Mouse (Mus musculus) forebrain, embryonic 11.5 days (tissue): ENCODE data around the gene Spata2. TPM values are rescaled to one million over a fixed set of nuclear protein-coding genes. Genes with fewer than 3 reads are reported as not detected.

ENCODE experiments used
- ATAC-seq: fragments of 200-750 bp; cut with Nextera tagmentation; replicated peaks from 2 replicates; pipeline ENCODE4 v1.8.0; 2017; ENCODE audit warnings: moderate TSS enrichment; ENCODE audit not compliant: low FRiP score
- DNase-seq: peaks from one replicate; pipeline ENCODE4 v3.0.0-alpha.2; 2017; ENCODE audit warnings: low spot score
- H3K27ac ChIP-seq: fragments of 300-500 bp; sonication (generic); 2 replicates; pipeline ENCODE4 v1.5.1; 2014; ENCODE audit warnings: low read depth, low read length
- H3K27me3 ChIP-seq: fragments of 300-500 bp; sonication (generic); 2 replicates; pipeline ENCODE4 v1.6.1; 2014; ENCODE audit warnings: mild to moderate bottlenecking, low read length, mixed read lengths; ENCODE audit not compliant: control insufficient read depth, insufficient read depth
- H3K36me3 ChIP-seq: fragments of 300-500 bp; sonication (generic); 2 replicates; pipeline ENCODE4 v1.6.1; 2014; ENCODE audit warnings: mild to moderate bottlenecking, low read length, moderate library complexity, mixed read lengths; ENCODE audit not compliant: control insufficient read depth, insufficient read depth
- H3K4me1 ChIP-seq: fragments of 300-500 bp; sonication (generic); replicated peaks from 2 replicates; pipeline ENCODE4 v1.6.1; 2014; ENCODE audit warnings: low read length, mixed read lengths; ENCODE audit not compliant: control insufficient read depth, insufficient read depth
- H3K4me2 ChIP-seq: fragments of 300-500 bp; sonication (generic); 2 replicates; pipeline ENCODE4 v1.6.1; 2014; ENCODE audit warnings: low read depth, mild to moderate bottlenecking, low read length, moderate library complexity, mixed read lengths; ENCODE audit not compliant: severe bottlenecking
- H3K4me3 ChIP-seq: fragments of 300-500 bp; sonication (generic); 2 replicates; pipeline ENCODE4 v1.5.1; 2014; ENCODE audit warnings: low read depth, low read length
- H3K9ac ChIP-seq: fragments of 300-500 bp; sonication (generic); 2 replicates; pipeline ENCODE4 v1.6.1; 2014; ENCODE audit warnings: low read length
- H3K9me3 ChIP-seq: fragments of 300-500 bp; sonication (generic); 2 replicates; pipeline ENCODE4 v1.6.1; 2016; ENCODE audit warnings: low read length, mixed read lengths; ENCODE audit not compliant: control insufficient read depth
- WGBS: fragments of 180-500 bp; shearing (Covaris S2); extraction: QIAGEN DNeasy Blood & Tissue Kit; methylation state at CpG from one replicate; pipeline ENCODE4 v1.1.7; 2014; 5-methylcytosine and 5-hydroxymethylcytosine counted together
- polyA plus RNA-seq: library from polyadenylated mRNA; unstranded; fragments of >200 nt; fragmentation: Nextera tagmentation; extraction: Ambion mirVana; gene quantifications from 2 replicates; pipeline ENCODE4 v1.2.1, GENCODE M21; 2014

The Spata2 gene
- polyA plus RNA-seq, 1 experiment from 2014 or later: 23.0 TPM

- H3K9me3 ChIP-seq: no peaks in the 10 kb centered on the region
- no peaks in the 10 kb centered on the region for H3K4me1 ChIP-seq
- no peak overlapping the region for H3K4me2 ChIP-seq
- DNase-seq: no peak
- H3K4me3 ChIP-seq: no peak overlapping the region
- no peak overlapping the region for H3K9ac ChIP-seq
- no peaks in the 10 kb centered on the region for H3K27me3 ChIP-seq
- H3K27ac ChIP-seq: no peak overlapping the region
- ATAC-seq: no peak
- WGBS: 97% methylated on average over 4 of the region's 4 CpGs
- no peaks in the 10 kb centered on the region; the same call in 1 of the 2 replicates for H3K36me3 ChIP-seq
These were observed 49.1 kb downstream of the Spata2 start for GRCm38 (mm10) chr2:167443411-167444193.

- WGBS: 94% methylated on average over 3 of the region's 3 CpGs
- H3K36me3 ChIP-seq: no peaks in the 10 kb centered on the region; the same call in 1 of the 2 replicates
- H3K27me3 ChIP-seq: no peaks in the 10 kb centered on the region
- H3K27ac ChIP-seq: no peak overlapping the region
- no peak overlapping the region for H3K9ac ChIP-seq
- H3K4me1 ChIP-seq: no peaks in the 10 kb centered on the region
- no peak overlapping the region for H3K4me2 ChIP-seq
- DNase-seq: no peak
- H3K9me3 ChIP-seq: no peaks in the 10 kb centered on the region
- no peak overlapping the region for H3K4me3 ChIP-seq
- ATAC-seq: no peak
These were observed 53.3 kb downstream of the Spata2 start for GRCm38 (mm10) chr2:167439422-167439821.

GRCm38 (mm10) chr2:167436371-167436770 is 56.3 kb downstream of the Spata2 start:
- Histone ChIP-seq H3K27ac (no peak overlapping the region), H3K9me3 (no peaks in the 10 kb centered on the region), H3K4me3 (no peak overlapping the region), H3K36me3 (no peaks in the 10 kb centered on the region; the same call in 1 of the 2 replicates), H3K27me3 (no peaks in the 10 kb centered on the region), H3K4me1 (no peaks in the 10 kb centered on the region), H3K4me2 (no peak overlapping the region), H3K9ac (no peak overlapping the region)
- WGBS: 92% methylated on average over 5 of the region's 5 CpGs
- no peak for ATAC-seq
- DNase-seq: no peak

- Histone ChIP-seq H3K36me3 (no peaks in the 10 kb centered on the region; the same call in 1 of the 2 replicates), H3K4me1 (no peaks in the 10 kb centered on the region), H3K27ac (no peak overlapping the region), H3K4me2 (no peak overlapping the region), H3K27me3 (no peaks in the 10 kb centered on the region), H3K4me3 (no peak overlapping the region), H3K9ac (no peak overlapping the region), H3K9me3 (no peaks in the 10 kb centered on the region)
- DNase-seq (no peak), ATAC-seq (no peak)
- WGBS: 96% methylated on average over 2 of the region's 2 CpGs
These were observed 57.1 kb downstream of the Spata2 start for GRCm38 (mm10) chr2:167435631-167436030.

GRCm38 (mm10) chr2:167434570-167434969 is 58.1 kb downstream of the Spata2 start:
- Histone ChIP-seq H3K27me3 (no peaks in the 10 kb centered on the region), H3K4me2 (no peak overlapping the region), H3K36me3 (no peaks in the 10 kb centered on the region; the same call in 1 of the 2 replicates), H3K9me3 (no peaks in the 10 kb centered on the region), H3K4me1 (no peaks in the 10 kb centered on the region), H3K27ac (no peak overlapping the region), H3K9ac (no peak overlapping the region), H3K4me3 (no peak overlapping the region)
- DNase-seq (no peak), ATAC-seq (no peak)
- WGBS: 93% methylated on average over 6 of the region's 6 CpGs

- DNase-seq: no peak
- Histone ChIP-seq H3K9me3 (no peaks in the 10 kb centered on the region), H3K4me3 (no peak overlapping the region), H3K4me2 (no peak overlapping the region), H3K27me3 (no peaks in the 10 kb centered on the region), H3K4me1 (no peaks in the 10 kb centered on the region), H3K9ac (no peak overlapping the region), H3K27ac (no peak overlapping the region; the same call in 1 of the 2 replicates), H3K36me3 (no peaks in the 10 kb centered on the region; the same call in 1 of the 2 replicates)
- WGBS: 79% methylated on average over 7 of the region's 7 CpGs
- no peak for ATAC-seq
These were observed 61.3 kb downstream of the Spata2 start for GRCm38 (mm10) chr2:167431418-167431776.

Other genes with a start within 250 kb of the Spata2 start
- 17.5 and 19.2 TPM in 2 replicates for gene B4galt5, start 143.7 kb downstream of the Spata2 start, polyA plus RNA-seq
- 23.9 and 24.3 TPM in 2 replicates for gene Slc9a8, start 71.2 kb downstream of the Spata2 start, polyA plus RNA-seq
- gene Rnf114, start 242 bp downstream of the Spata2 start, polyA plus RNA-seq: 133 and 145 TPM in 2 replicates
- 25.1 and 27.8 TPM in 2 replicates for gene Snai1, start 45.3 kb upstream of the Spata2 start, polyA plus RNA-seq
- 333 and 334 TPM in 2 replicates for gene Ube2v1, start 139.2 kb upstream of the Spata2 start, polyA plus RNA-seq
- 6.6 and 15.1 TPM in 2 replicates for gene Gm20431, start 168.6 kb upstream of the Spata2 start, polyA plus RNA-seq
- gene Cebpb, start 196.0 kb upstream of the Spata2 start, polyA plus RNA-seq: 1.7 and 2.6 TPM in 2 replicates
- gene Tmem189, start 196.9 kb upstream of the Spata2 start, polyA plus RNA-seq: 35.1 and 39.2 TPM in 2 replicates